Mouse (Mus musculus) hindbrain, embryonic 13.5 days (tissue): ENCODE results near the gene Ghrh. TPM values are rescaled to one million over a fixed set of nuclear protein-coding genes. Genes with fewer than 3 reads are reported as not detected.
"Not testable (repeated sequence)": the region's sequence is repeated elsewhere in the genome, so short reads cannot be mapped to it uniquely, and the experiment has no call there.

Experiments used
- ATAC-seq: fragments of 200-750 bp; cut with Nextera tagmentation; 2 replicates; pipeline ENCODE4 v1.8.0; 2017; ENCODE audit warnings: moderate TSS enrichment; ENCODE audit not compliant: low FRiP score
- H3K27ac ChIP-seq: fragments of 300-500 bp; sonication (generic); 2 replicates; pipeline ENCODE4 v1.5.1; 2015; ENCODE audit warnings: inconsistent platforms, mild to moderate bottlenecking, moderate library complexity
- H3K27me3 ChIP-seq: fragments of 300-500 bp; sonication (generic); 2 replicates; pipeline ENCODE4 v1.6.1; 2015; ENCODE audit warnings: mild to moderate bottlenecking, inconsistent platforms
- H3K36me3 ChIP-seq: fragments of 300-500 bp; sonication (generic); 2 replicates; pipeline ENCODE4 v1.6.1; 2015; ENCODE audit warnings: mild to moderate bottlenecking, inconsistent platforms
- H3K4me1 ChIP-seq: fragments of 300-500 bp; sonication (generic); replicated peaks from 2 replicates; pipeline ENCODE4 v1.6.1; 2015; ENCODE audit warnings: inconsistent platforms
- H3K4me2 ChIP-seq: fragments of 300-500 bp; sonication (generic); 2 replicates; pipeline ENCODE4 v1.6.1; 2015; ENCODE audit warnings: inconsistent platforms, mild to moderate bottlenecking, moderate library complexity
- H3K4me3 ChIP-seq: fragments of 300-500 bp; sonication (generic); 2 replicates; pipeline ENCODE4 v1.5.1; 2015; ENCODE audit warnings: mild to moderate bottlenecking, inconsistent platforms
- H3K9ac ChIP-seq: fragments of 300-500 bp; sonication (generic); 2 replicates; pipeline ENCODE4 v1.6.1; 2015; ENCODE audit warnings: mild to moderate bottlenecking, inconsistent platforms
- H3K9me3 ChIP-seq: fragments of 300-500 bp; sonication (generic); 2 replicates; pipeline ENCODE4 v1.6.1; 2016; ENCODE audit warnings: inconsistent platforms
- WGBS: fragments of 180-500 bp; shearing (Covaris S2); methylation state at CpG from one replicate; pipeline ENCODE4 v1.1.7; 2015; 5-methylcytosine and 5-hydroxymethylcytosine counted together
- polyA plus RNA-seq: library from polyadenylated mRNA; unstranded; fragments of >200 nt; fragmentation: Nextera tagmentation; extraction: Ambion mirVana; gene quantifications from 2 replicates; pipeline ENCODE4 v1.2.1, GENCODE M21; 2015

The Ghrh gene
- 0.48 and 1.1 TPM in 2 replicates for polyA plus RNA-seq

DNA sequence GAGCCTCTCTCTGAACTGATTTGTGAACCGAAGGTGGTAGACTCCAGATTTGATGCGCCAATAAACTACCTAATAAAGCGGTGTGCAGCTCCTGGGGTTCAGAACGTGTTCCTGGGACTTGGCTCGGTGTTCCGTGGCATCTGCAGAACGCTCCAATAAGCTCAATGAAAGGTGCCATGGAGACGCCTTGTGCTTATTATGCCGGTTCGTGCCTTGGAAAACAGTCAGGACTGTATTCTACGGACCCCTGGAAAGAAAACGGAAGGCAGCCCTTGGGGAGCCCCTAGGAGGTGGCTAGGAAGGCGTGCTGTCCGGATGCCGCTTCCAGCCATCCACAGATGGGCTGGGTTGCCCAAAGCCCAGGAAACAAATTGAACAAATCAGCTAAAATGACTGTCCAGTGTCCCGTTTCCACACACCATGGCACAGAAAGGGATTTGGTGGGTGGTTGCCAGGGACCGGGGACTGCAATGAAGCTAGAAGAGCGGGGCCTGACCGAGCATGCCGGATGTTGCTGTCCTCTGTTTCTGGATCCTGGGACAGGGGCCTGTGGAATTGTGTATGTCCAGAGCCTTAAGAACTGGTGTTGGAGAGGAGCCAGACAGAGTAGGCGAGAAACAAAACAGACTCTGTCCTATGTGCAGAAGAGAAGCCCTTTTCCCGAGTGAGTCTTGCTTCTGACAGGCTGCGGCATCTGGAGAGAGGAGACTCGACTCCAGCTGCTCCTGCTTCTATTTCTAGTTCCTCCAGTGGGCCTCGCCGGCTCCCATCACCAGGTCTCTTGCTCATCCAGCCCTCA lies at the start of gene Ghrh:
Gene Ghrh (minus strand): TSS at position 146 of the 799 bp plus-strand sequence.
- Histone ChIP-seq H3K4me1 (peaks cover 41% of the 10 kb centered on the region), H3K27me3 (no peaks in the 10 kb centered on the region), H3K4me3 (no peak within 1 kb of the TSS), H3K27ac (peak within 1 kb of the TSS; percentile 96), H3K4me2 (peak within 1 kb of the TSS; percentile 15), H3K9ac (peak within 1 kb of the TSS; percentile 61), H3K36me3 (no peaks in the 10 kb centered on the region), H3K9me3 (no peaks in the 10 kb centered on the region)
- WGBS, result 33% methylated on average over 26 of the region's 26 CpGs
- ATAC-seq, result peak; percentile 64

DNA sequence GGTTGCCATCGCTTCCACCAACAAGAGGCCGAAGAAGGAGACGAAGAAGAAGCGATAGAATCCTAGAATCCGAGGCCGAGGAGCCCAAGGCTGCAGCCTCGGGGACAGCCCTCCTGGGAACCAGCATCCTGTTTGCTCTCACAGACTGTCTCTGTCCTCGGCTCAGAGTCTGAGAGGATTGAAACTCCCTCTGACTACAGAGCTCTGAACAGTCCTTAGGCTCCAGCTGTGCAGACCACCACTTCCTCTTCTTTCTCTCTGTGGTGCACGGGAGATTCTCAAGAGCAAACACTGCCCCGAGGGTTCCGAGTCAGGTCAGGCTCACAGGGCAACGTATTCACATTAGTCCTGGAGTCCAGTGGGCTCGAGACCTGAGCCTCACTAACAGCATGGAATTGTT lies 48.7 kb upstream of the Ghrh start:
- Histone ChIP-seq H3K9me3 (no peaks in the 10 kb centered on the region), H3K27me3 (no peaks in the 10 kb centered on the region), H3K36me3 (peaks cover 57% of the 10 kb centered on the region), H3K9ac (no peak overlapping the region), H3K4me1 (peaks cover 14% of the 10 kb centered on the region), H3K4me3 (no peak overlapping the region), H3K4me2 (no peak overlapping the region), H3K27ac (peak overlapping the region; percentile 60)
- no peak for ATAC-seq
- WGBS, result 57% methylated on average over 13 of the region's 13 CpGs

DNA sequence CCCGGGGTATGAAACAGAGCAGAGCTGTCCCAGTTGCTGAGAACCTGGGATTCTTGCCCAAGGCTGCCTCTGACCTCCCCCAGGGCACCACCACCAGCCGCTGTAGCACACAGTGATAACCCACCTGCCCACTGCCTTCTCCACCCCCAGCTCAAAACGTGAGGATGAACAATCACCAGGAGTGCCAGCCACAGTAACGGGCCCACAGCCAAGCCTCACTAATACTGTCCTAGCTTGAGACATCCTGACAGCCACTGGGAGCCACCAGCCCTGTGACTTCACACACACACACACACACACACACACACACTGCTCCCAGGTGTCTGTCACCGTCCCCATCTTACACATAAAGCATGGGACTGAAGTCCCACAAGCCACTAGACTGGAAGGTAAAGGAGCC lies 48.1 kb upstream of the Ghrh start:
- Histone ChIP-seq H3K4me3 (no peak overlapping the region), H3K36me3 (peaks cover 57% of the 10 kb centered on the region), H3K27ac (peak overlapping the region; percentile 60), H3K4me1 (peaks cover 14% of the 10 kb centered on the region), H3K27me3 (no peaks in the 10 kb centered on the region), H3K4me2 (no peak overlapping the region), H3K9ac (peak overlapping the region; percentile 43; the same call in 1 of the 2 replicates), H3K9me3 (no peaks in the 10 kb centered on the region)
- ATAC-seq, result no peak
- WGBS, result 71% methylated on average over 5 of the region's 5 CpGs

DNA sequence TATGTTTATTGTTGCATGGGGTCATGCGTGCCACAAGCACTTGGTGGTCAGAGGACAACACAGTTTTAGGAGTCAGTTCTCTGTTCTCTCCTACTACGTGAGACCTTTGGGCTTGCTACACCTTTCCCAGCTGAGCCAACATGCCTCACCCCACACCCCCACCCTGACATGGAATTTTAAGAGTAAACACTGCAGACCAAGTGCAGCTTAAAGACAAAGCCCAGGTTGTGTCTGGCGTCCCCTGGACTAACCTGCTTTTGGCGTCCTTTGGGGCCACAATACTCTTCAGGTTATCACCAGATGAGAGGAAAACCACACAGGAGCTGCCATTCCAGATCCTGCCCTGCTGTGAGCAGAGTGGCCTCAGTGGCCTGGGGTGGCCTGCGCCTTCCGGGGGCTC lies 47.6 kb upstream of the Ghrh start:
- peak overlapping the region; percentile 60 for H3K27ac ChIP-seq
- no peaks in the 10 kb centered on the region for H3K9me3 ChIP-seq
- peak overlapping the region; percentile 43; the same call in 1 of the 2 replicates for H3K9ac ChIP-seq
- no peak overlapping the region for H3K4me2 ChIP-seq
- no peak overlapping the region for H3K4me3 ChIP-seq
- ATAC-seq, result no peak
- H3K4me1 ChIP-seq, result peaks cover 14% of the 10 kb centered on the region
- 79% methylated on average over 6 of the region's 6 CpGs for WGBS
- peaks cover 57% of the 10 kb centered on the region for H3K36me3 ChIP-seq
- H3K27me3 ChIP-seq, result no peaks in the 10 kb centered on the region

DNA sequence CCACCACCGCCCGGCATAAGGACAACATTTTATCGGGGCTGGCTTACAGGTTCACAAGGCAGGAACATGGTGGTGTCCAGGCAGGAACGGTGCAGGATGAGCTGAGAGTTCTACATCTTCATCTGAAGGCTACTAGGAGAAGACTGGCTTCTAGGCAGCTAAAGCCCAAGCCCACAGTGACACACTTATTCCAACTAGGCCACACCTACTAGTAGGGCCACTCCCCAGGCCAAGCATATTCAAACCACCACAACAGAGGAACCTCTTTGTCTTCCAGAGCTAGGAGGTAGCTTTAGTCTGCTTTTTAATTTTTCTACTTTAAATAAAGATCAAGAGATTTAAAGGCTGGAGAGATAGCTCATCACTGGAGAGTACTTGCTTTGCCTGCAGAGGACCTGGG lies 46.2 kb upstream of the Ghrh start:
- ATAC-seq, result no peak
- Histone ChIP-seq H3K9me3 (no peaks in the 10 kb centered on the region), H3K36me3 (peaks cover 58% of the 10 kb centered on the region), H3K4me3 (no peak overlapping the region), H3K4me2 (no peak overlapping the region), H3K9ac (no peak overlapping the region), H3K27ac (no peak overlapping the region), H3K27me3 (no peaks in the 10 kb centered on the region), H3K4me1 (peaks cover 14% of the 10 kb centered on the region)
- WGBS, result 99% methylated on average over 4 of the region's 4 CpGs

GRCm38 (mm10) chr2:157392331-157392730 lies 45.0 kb upstream of the Ghrh start:
- Histone ChIP-seq H3K4me1 (peaks cover 14% of the 10 kb centered on the region), H3K27ac (no peak overlapping the region), H3K9me3 (no peaks in the 10 kb centered on the region), H3K36me3 (peaks cover 46% of the 10 kb centered on the region), H3K4me2 (no peak overlapping the region), H3K27me3 (no peaks in the 10 kb centered on the region), H3K9ac (no peak overlapping the region), H3K4me3 (no peak overlapping the region)
- whole genome bisulfite sequencing, result 98% methylated on average over 2 of the region's 2 CpGs
- no peak for ATAC-seq

GRCm38 (mm10) chr2:157389591-157389921 lies 42.2 kb upstream of the Ghrh start:
- 88% methylated on average over 7 of the region's 7 CpGs for WGBS
- H3K27ac ChIP-seq, result 0 out of 2 replicates have a peak overlapping the region, but pooled peaks have one; percentile 18
- H3K4me1 ChIP-seq, result peaks cover 4% of the 10 kb centered on the region
- no peak for ATAC-seq
- no peaks in the 10 kb centered on the region for H3K27me3 ChIP-seq
- peaks cover 34% of the 10 kb centered on the region for H3K36me3 ChIP-seq
- H3K4me2 ChIP-seq, result no peak overlapping the region
- no peak overlapping the region for H3K4me3 ChIP-seq
- peak overlapping the region; percentile 13; the same call in 1 of the 2 replicates for H3K9ac ChIP-seq
- H3K9me3 ChIP-seq, result no peaks in the 10 kb centered on the region

DNA sequence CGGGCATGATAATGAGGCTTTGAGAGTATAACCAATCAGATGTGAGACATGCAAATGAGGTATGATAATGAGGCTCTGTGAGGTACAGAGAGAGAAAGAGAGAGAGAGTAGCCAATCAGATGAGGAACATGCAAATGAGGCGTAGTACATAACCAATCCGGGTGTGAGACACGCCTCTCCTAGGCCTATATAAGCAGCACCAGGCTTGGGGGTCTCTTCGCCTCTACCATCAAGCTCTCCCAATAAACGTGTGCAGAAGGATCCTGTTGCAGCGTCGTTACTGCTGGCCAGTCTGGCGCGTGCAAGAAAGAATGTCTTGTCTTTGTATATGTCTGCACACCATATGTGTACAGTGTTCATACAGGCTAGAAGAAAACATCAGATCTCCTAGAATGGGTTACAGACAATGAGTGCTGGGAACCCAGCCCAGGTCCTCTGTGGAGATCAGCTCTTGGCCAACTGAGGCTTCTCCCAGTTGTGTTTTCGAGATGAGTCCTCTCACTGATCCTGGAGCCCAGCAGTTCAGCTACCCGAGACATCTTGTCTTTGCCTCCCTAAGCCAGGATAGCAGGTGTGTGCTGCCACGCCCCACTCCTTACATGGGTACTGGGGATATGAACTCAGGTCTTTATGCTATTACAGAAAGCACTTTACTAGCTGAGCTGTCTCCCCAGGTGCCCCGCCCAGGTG lies 41.7 kb upstream of the Ghrh start:
- ATAC-seq, result not testable (repeated sequence)
- WGBS, result 96% methylated on average over 14 of the region's 14 CpGs

DNA sequence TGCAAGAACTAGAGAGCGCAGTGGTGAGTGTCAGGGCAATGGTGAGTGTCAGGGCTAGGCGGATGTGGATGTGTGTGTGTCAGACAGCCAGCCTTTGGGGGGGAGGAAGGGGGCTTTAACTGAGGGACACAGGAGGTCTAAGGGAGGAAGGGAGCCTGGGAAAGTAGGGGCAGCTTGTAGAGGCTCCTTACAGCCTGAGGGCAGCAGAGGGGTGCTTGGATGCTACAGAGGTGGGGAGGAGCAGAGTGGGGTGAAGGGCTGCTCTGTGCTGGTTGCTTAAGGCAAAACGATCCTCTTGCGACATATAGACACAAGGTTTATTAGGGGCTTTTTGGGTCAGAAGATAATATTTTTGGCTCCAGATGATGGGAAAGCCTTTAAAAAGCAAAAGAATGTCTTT lies 37.5 kb upstream of the Ghrh start:
- Histone ChIP-seq H3K4me2 (no peak overlapping the region), H3K27ac (0 out of 2 replicates have a peak overlapping the region, but pooled peaks have one; percentile 24), H3K9ac (no peak overlapping the region), H3K36me3 (peaks cover 38% of the 10 kb centered on the region), H3K4me3 (no peak overlapping the region), H3K4me1 (peaks cover 13% of the 10 kb centered on the region), H3K9me3 (no peaks in the 10 kb centered on the region), H3K27me3 (no peaks in the 10 kb centered on the region)
- WGBS, result 79% methylated on average over 4 of the region's 4 CpGs
- ATAC-seq, result no peak

More for the DNA sequence above, 41.7 kb upstream of the Ghrh start:
- H3K4me2 ChIP-seq, H3K4me1 ChIP-seq, H3K9me3 ChIP-seq, H3K27me3 ChIP-seq, H3K27ac ChIP-seq, H3K9ac ChIP-seq, H3K4me3 ChIP-seq: not testable (repeated sequence)
- peaks cover 36% of the 10 kb centered on the region for H3K36me3 ChIP-seq

DNA sequence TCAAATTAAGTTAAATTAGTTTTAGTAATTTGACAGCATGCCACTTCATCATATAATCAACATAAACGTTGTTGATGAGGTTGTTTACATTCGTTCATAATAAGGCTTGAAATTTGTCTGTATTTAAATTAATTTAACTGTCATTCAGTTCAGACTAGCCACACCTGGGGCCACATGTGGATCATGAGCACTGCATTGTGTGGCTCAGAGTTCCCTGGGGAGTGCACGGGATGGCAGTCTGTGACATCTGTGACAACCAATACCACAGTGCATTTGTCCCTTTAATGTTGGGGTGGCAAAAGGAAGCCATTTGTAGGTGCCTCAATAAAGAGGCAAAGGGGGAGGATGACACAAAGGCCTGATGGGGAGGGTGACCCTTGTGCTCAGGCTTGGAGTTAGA lies 29.7 kb upstream of the Ghrh start:
- H3K9ac ChIP-seq, result no peak overlapping the region
- H3K4me1 ChIP-seq, result peaks cover 36% of the 10 kb centered on the region
- H3K4me3 ChIP-seq, result no peak overlapping the region
- H3K27ac ChIP-seq, result no peak overlapping the region
- H3K27me3 ChIP-seq, result no peaks in the 10 kb centered on the region
- no peak overlapping the region for H3K4me2 ChIP-seq
- no peak for ATAC-seq
- 22% methylated on average over 3 of the region's 3 CpGs for WGBS
- peaks cover 27% of the 10 kb centered on the region for H3K36me3 ChIP-seq
- H3K9me3 ChIP-seq, result no peaks in the 10 kb centered on the region

DNA sequence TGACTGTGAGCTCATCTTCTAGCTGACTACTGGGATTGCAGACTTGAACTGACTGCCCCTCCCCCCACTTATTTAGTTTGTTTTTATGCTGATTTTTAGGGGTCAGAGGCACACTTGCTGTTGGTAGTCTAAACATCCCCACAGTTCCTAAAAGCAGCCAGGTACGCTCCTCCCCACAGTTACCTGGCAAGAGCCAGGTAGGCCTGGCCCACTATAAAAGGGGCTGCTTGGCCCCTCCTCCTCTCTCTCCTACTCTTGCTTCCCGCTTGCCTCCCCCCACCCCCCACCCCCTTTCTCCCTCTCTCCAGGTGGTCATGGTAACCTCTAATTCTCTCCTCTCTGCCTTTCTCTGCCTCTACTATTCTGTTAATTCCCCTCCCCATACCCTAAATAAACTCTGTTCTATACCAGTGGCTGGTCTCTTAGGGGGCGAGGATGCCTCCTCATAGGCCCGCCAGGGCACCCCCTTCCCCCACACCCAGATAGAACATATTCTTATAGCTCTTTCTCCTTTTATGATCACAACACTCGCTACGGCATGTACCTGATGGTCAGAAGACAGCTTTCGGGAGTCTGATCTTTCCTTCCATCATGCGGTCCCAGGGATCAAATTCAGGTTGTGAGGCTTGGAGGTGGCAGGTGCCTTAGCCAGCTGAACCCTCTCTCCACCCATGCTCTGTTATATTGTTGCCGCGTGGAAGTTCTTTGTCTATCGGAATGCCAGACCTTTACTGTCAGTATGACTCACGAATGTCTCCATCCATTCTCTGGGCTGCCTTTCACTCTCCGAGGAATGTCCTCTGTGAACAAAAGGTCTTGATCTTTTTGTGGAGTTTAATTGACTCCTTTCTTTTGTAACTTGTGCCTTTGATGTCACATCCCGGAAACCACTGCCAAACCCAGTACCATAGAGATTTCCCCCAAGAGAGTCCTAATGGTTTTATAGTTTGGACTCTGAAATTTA lies 28.8 kb upstream of the Ghrh start:
- H3K4me1 ChIP-seq, result peaks cover 42% of the 10 kb centered on the region
- H3K27ac ChIP-seq, result peak overlapping the region; percentile 72
- peaks cover 22% of the 10 kb centered on the region for H3K36me3 ChIP-seq
- peak overlapping the region; percentile 55; the same call in 1 of the 2 replicates for H3K9ac ChIP-seq
- 0 out of 2 replicates have a peak, but pooled peaks have one; percentile 39 for ATAC-seq
- 8% methylated on average over 14 of the region's 14 CpGs for WGBS
- H3K4me3 ChIP-seq, result peak overlapping the region; percentile 17; the same call in 1 of the 2 replicates
- no peaks in the 10 kb centered on the region for H3K9me3 ChIP-seq
- H3K27me3 ChIP-seq, result no peaks in the 10 kb centered on the region
- H3K4me2 ChIP-seq, result peak overlapping the region; percentile 35

GRCm38 (mm10) chr2:157375051-157375450 lies 27.7 kb upstream of the Ghrh start:
- Histone ChIP-seq H3K9ac (no peak overlapping the region), H3K36me3 (peaks cover 19% of the 10 kb centered on the region), H3K4me1 (peaks cover 42% of the 10 kb centered on the region), H3K9me3 (no peaks in the 10 kb centered on the region), H3K27ac (no peak overlapping the region), H3K4me3 (no peak overlapping the region), H3K27me3 (no peaks in the 10 kb centered on the region), H3K4me2 (no peak overlapping the region)
- 49% methylated on average over 8 of the region's 8 CpGs for whole genome bisulfite sequencing
- no peak for ATAC-seq
